Mouse (Mus musculus): ENCODE measurements around the gene Arid5b.

GRCm38 (mm10) chr10:68136051-68136450 lies 142.5 kb downstream of the Arid5b start:
- TF ChIP-seq CTCF (IDR thresholded peaks at IDR 0.05; ENCODE audit: low read depth) (no peak), EP300 (IDR thresholded peaks at IDR 0.05; ENCODE audit: low read depth) (no peak)

All from liver, postnatal 0 days (tissue).